Mouse (Mus musculus): ENCODE results near the gene Mboat2. TPM values are rescaled to one million over a fixed set of nuclear protein-coding genes. Genes with fewer than 3 reads are reported as not detected.
A peak's percentile ranks its signal among the peaks of the same experiment; 100 is the strongest.

Mboat2 gene
- total RNA-seq, 1 experiment from 2014 or later: 17.9 TPM

- DNase-seq: peak; percentile 58
Measured at GRCm38 (mm10) chr12:24948344-24948743, 117.7 kb downstream of the Mboat2 start.

- DNase-seq: peak; percentile 58
Measured at GRCm38 (mm10) chr12:24950376-24951046, 119.8 kb downstream of the Mboat2 start.

- peak; percentile 75 for DNase-seq
Measured at GRCm38 (mm10) chr12:24952147-24952546, 121.5 kb downstream of the Mboat2 start.

GRCm38 (mm10) chr12:24955137-24955536 is 124.5 kb downstream of the Mboat2 start:
- DNase-seq: no peak

- no peak for DNase-seq
Measured at GRCm38 (mm10) chr12:24958526-24958925, 127.8 kb downstream of the Mboat2 start.

GRCm38 (mm10) chr12:24961821-24962220 is 131.1 kb downstream of the Mboat2 start:
- DNase-seq: no peak

DNA sequence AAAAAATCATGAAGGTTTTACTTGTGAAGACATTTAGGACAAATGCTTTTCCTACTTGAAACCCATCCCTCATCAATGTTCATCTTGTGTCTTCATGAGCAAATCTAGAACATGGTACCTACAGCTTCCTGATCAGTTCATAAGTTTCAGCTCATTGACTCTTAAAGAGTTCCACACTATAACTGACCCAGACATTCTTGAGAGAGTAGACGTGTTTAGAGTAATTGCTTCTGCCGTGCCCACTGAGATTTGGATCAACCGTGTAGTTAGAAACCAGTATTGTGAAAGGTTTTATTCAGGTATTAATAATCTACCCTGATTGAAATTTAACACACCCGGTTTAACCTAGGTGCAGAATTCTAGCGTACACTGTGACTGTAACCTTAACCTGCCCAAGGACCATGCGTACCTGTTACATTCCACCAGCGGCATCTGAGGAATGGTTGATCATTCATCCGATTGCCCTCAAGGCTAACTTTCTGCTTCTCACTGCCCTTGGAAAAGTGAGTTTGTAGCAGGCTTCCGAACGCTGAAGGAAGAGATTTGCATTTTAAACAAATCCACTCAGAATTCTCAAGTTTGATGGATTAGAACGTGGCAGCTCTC is 131.8 kb downstream of the Mboat2 start:
- no peak for DNase-seq

GRCm38 (mm10) chr12:24963393-24964022 is 132.8 kb downstream of the Mboat2 start:
- DNase-seq: no peak

DNA sequence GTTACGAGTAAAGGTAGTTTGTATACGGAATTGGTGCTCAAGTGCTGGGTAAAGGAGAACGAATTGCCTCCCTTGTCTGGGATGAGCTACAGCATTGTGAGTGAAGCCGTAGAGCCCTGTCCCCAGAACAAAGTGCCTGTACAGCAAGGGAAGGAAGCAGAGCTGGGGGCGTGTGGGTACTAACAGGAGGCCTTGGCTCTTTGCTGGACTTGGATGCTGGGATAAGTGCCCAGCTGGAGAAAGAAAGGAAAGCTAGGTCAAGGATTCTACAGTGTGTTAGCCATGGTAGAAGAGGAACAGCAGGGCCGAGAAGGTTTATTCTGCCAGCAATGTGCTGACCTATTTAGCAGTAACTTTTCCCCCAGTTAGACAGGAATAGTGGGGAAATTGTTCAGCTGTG is 134.7 kb downstream of the Mboat2 start:
- peak; percentile 37 for DNase-seq

- no peak for DNase-seq
Measured at GRCm38 (mm10) chr12:24966046-24966445, 135.4 kb downstream of the Mboat2 start.

DNA sequence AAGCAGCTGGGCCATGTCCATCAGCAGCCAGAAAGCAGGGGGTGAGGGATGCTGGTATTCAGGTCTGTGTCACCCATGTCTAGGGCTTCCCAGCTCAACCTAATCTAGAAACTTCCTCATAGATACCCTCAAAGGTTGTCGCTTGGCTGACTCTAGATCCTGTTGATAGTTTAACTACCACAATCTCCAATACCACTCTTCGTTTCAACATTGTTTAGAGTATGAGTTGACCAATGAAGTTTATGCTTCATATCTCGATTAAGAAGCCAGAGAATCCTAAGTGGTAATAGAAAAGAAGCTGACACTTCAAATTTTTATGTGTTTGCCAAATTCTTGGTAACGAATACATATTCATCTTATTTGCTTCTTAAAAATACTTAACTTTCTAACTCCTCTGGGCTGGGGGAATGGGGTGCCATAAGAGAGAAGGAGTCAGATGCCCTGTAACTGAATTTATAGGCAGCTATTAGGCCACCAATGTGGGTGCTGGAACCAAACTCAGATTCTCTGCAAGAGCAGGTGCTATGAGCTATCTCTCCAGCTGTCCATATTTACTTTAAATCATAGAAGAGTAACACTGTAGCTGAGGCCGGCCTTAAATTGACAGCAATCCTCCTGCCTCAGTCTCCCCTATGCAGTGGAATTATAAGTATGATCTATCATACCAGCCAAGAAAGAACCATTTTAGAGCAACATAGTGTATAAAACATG is 141.0 kb downstream of the Mboat2 start:
- no peak for DNase-seq

- DNase-seq: no peak
Measured at GRCm38 (mm10) chr12:24972371-24973350, 142.0 kb downstream of the Mboat2 start.

- DNase-seq: no peak
Measured at GRCm38 (mm10) chr12:24973586-24973985, 142.9 kb downstream of the Mboat2 start.

GRCm38 (mm10) chr12:24974446-24975114 is 143.9 kb downstream of the Mboat2 start, which contains the start of gene Kidins220:
TSS of gene Kidins220 (plus strand) at chr12:24974925.
- DNase-seq: peak; percentile 98

DNA sequence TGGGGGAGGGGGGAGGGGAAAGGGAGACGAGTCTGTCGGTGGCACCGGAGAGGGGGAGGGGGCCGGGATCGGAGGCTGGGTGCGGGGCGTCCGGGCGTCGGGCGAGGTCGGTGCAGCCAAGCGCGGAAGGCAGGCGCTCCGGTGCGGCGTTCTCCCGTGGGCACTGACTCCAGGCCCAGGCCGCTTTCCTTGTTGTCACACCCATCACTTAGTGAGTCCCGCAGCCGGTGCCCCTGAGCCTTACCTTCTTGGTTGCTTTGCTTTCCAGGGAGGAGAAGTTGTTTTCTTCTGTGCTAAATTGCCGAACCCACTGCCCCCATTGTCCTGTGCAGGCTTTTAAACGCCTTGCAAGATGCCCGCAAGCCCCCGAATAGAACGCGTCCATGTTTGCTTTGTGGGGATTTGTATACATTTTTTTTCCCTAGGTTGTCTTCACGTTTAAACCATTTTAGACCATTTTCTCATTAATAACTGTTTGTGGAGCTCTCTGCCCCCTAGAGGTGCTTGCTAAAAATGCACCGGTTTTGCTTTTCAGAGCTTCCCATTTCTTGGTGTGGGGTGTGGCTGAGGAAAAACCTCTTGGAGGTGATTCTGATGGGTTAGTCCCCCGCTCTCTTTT is 144.5 kb downstream of the Mboat2 start:
- DNase-seq: peak; percentile 67

GRCm38 (mm10) chr12:24985226-24985625 is 154.5 kb downstream of the Mboat2 start:
- DNase-seq: no peak

GRCm38 (mm10) chr12:24995350-24995749 is 164.7 kb downstream of the Mboat2 start:
- DNase-seq: no peak

GRCm38 (mm10) chr12:25005350-25005749 is 174.7 kb downstream of the Mboat2 start:
- DNase-seq: no peak

GRCm38 (mm10) chr12:25009957-25010356 is 179.3 kb downstream of the Mboat2 start:
- DNase-seq: no peak

DNA sequence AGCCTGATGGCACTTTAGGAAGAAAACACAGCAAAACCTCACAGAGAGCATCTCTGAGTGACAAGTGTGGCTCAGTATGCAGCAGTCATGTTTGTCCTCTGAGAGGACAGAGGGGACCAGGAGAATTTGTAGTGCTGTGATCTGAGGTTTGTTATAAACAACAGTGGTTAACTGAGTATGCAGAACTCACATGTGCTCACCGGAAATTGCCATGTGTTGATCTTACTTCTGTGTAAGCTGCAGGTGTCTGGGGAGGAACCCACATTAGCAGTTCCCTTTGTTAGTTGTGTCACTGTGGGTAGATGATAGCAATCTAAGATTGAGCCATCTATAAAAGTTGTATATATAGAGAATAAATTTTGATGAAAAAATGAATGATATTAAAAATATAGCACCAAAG is 179.7 kb downstream of the Mboat2 start:
- no peak for DNase-seq
